Mouse (Mus musculus): Measurements from ENCODE around the gene Patj. TPM values are rescaled to one million over a fixed set of nuclear protein-coding genes. Genes with fewer than 3 reads are reported as not detected.

The Patj gene
- total RNA-seq, 1 experiment: 17.7 TPM

GRCm38 (mm10) chr4:98535446-98535845 lies 139.9 kb downstream of the Patj start:
- Histone ChIP-seq H3K9me3 (ENCODE audit: control insufficient read depth, insufficient read depth, low read depth, low read length) (no peaks in the 10 kb centered on the region), H3K36me3 (ENCODE audit: control insufficient read depth, insufficient read depth, low read length, poor library complexity, severe bottlenecking) (no peaks in the 10 kb centered on the region), H3K27ac (ENCODE audit: insufficient read depth, low read depth, low read length, poor library complexity, severe bottlenecking) (no peak overlapping the region), H3K4me1 (ENCODE audit: control insufficient read depth in 2 of 2, insufficient read depth in 2 of 2, low read length in 2 of 2, poor library complexity in 1 of 2) (no peaks in the 10 kb centered on the region), H3K9ac (ENCODE audit: insufficient read depth, low read depth, low read length, poor library complexity, severe bottlenecking) (no peak overlapping the region), H3K4me3 (ENCODE audit: insufficient read depth in 1 of 2, low read depth in 1 of 2, low read length in 2 of 2, poor library complexity in 1 of 2, severe bottlenecking in 1 of 2) (no peak overlapping the region)
- TF ChIP-seq HCFC1 (IDR thresholded peaks at IDR 0.05; ENCODE audit: borderline replicate concordance, insufficient read depth, low read length): no peak
- TF ChIP-seq MAFK (IDR thresholded peaks at IDR 0.05; ENCODE audit: insufficient read depth, low read depth, low read length): no peak
- TF ChIP-seq ZNF384 (IDR thresholded peaks at IDR 0.05; ENCODE audit: low read depth, low read length): no peak
- in situ Hi-C loops (cut with MboI; ENCODE audit: low sequenced_read_pairs in 2 of 2, unreplicated experiment in 2 of 2): no loop called here
- peak; percentile 25 for DNase-seq (ENCODE audit: low read depth, low spot score)

GRCm38 (mm10) chr4:98541591-98541990 lies 146.0 kb downstream of the Patj start:
- Histone ChIP-seq H3K27ac (ENCODE audit: insufficient read depth, low read depth, low read length, poor library complexity, severe bottlenecking) (no peak overlapping the region), H3K36me3 (ENCODE audit: control insufficient read depth, insufficient read depth, low read length, poor library complexity, severe bottlenecking) (no peaks in the 10 kb centered on the region), H3K4me1 (ENCODE audit: control insufficient read depth in 2 of 2, insufficient read depth in 2 of 2, low read length in 2 of 2, poor library complexity in 1 of 2) (no peaks in the 10 kb centered on the region), H3K9me3 (ENCODE audit: control insufficient read depth, insufficient read depth, low read depth, low read length) (no peaks in the 10 kb centered on the region), H3K4me3 (ENCODE audit: insufficient read depth in 1 of 2, low read depth in 1 of 2, low read length in 2 of 2, poor library complexity in 1 of 2, severe bottlenecking in 1 of 2) (no peak overlapping the region), H3K9ac (ENCODE audit: insufficient read depth, low read depth, low read length, poor library complexity, severe bottlenecking) (no peak overlapping the region)
- in situ Hi-C loops (cut with MboI; ENCODE audit: low sequenced_read_pairs in 2 of 2, unreplicated experiment in 2 of 2): no loop called here
- no peak for DNase-seq (ENCODE audit: low read depth, low spot score)
- no peak for TF ChIP-seq MAFK (IDR thresholded peaks at IDR 0.05; ENCODE audit: insufficient read depth, low read depth, low read length)
- no peak for TF ChIP-seq ZNF384 (IDR thresholded peaks at IDR 0.05; ENCODE audit: low read depth, low read length)
- no peak for TF ChIP-seq ZC3H11A (IDR thresholded peaks at IDR 0.05; ENCODE audit: borderline replicate concordance, low read depth, low read length)
- no peak for TF ChIP-seq HCFC1 (IDR thresholded peaks at IDR 0.05; ENCODE audit: borderline replicate concordance, insufficient read depth, low read length)
- no peak for TF ChIP-seq CHD2 (IDR thresholded peaks at IDR 0.05; ENCODE audit: low read depth, low read length)

GRCm38 (mm10) chr4:98543001-98543400 lies 147.4 kb downstream of the Patj start:
- TF ChIP-seq HCFC1 (IDR thresholded peaks at IDR 0.05; ENCODE audit: borderline replicate concordance, insufficient read depth, low read length) (no peak), ZC3H11A (IDR thresholded peaks at IDR 0.05; ENCODE audit: borderline replicate concordance, low read depth, low read length) (no peak), MAFK (IDR thresholded peaks at IDR 0.05; ENCODE audit: insufficient read depth, low read depth, low read length) (no peak)
- no peak overlapping the region for H3K4me3 ChIP-seq (ENCODE audit: insufficient read depth in 1 of 2, low read depth in 1 of 2, low read length in 2 of 2, poor library complexity in 1 of 2, severe bottlenecking in 1 of 2)
- no peak overlapping the region for H3K27ac ChIP-seq (ENCODE audit: insufficient read depth, low read depth, low read length, poor library complexity, severe bottlenecking)
- H3K36me3 ChIP-seq (ENCODE audit: control insufficient read depth, insufficient read depth, low read length, poor library complexity, severe bottlenecking): no peaks in the 10 kb centered on the region
- no peaks in the 10 kb centered on the region for H3K4me1 ChIP-seq (ENCODE audit: control insufficient read depth in 2 of 2, insufficient read depth in 2 of 2, low read length in 2 of 2, poor library complexity in 1 of 2)
- no peak for DNase-seq (ENCODE audit: low read depth, low spot score)
- no peaks in the 10 kb centered on the region for H3K9me3 ChIP-seq (ENCODE audit: control insufficient read depth, insufficient read depth, low read depth, low read length)
- H3K9ac ChIP-seq (ENCODE audit: insufficient read depth, low read depth, low read length, poor library complexity, severe bottlenecking): no peak overlapping the region
- in situ Hi-C loops (cut with MboI; ENCODE audit: low sequenced_read_pairs in 2 of 2, unreplicated experiment in 2 of 2): no loop called here

DNA sequence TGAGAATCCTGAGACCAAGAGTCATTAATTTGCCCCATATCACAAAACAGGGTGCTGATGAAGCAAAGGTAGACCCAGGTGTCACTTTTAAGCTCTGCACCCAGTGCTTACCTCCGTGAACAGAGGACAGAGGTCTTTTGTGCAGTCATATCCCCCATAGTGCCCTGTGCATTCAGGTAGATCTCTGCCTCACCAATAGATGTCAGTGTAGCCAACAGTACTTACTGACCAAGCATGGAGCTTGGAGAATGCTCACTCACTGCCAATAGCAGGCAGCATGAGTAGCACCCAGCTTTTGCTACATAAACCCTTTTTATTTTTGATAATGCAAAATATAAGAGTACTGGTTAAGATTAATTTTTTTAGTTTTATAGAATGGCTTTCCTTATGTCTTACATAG lies 149.8 kb downstream of the Patj start:
- Histone ChIP-seq H3K4me1 (ENCODE audit: control insufficient read depth in 2 of 2, insufficient read depth in 2 of 2, low read length in 2 of 2, poor library complexity in 1 of 2) (no peaks in the 10 kb centered on the region), H3K27ac (ENCODE audit: insufficient read depth, low read depth, low read length, poor library complexity, severe bottlenecking) (no peak overlapping the region), H3K9me3 (ENCODE audit: control insufficient read depth, insufficient read depth, low read depth, low read length) (no peaks in the 10 kb centered on the region), H3K4me3 (ENCODE audit: insufficient read depth in 1 of 2, low read depth in 1 of 2, low read length in 2 of 2, poor library complexity in 1 of 2, severe bottlenecking in 1 of 2) (no peak overlapping the region), H3K9ac (ENCODE audit: insufficient read depth, low read depth, low read length, poor library complexity, severe bottlenecking) (no peak overlapping the region), H3K36me3 (ENCODE audit: control insufficient read depth, insufficient read depth, low read length, poor library complexity, severe bottlenecking) (no peaks in the 10 kb centered on the region)
- DNase-seq (ENCODE audit: low read depth, low spot score): peak; percentile 12
- in situ Hi-C loops (cut with MboI; ENCODE audit: low sequenced_read_pairs in 2 of 2, unreplicated experiment in 2 of 2): no loop called here
- no peak for TF ChIP-seq ZNF384 (IDR thresholded peaks at IDR 0.05; ENCODE audit: low read depth, low read length)
- TF ChIP-seq CHD2 (IDR thresholded peaks at IDR 0.05; ENCODE audit: low read depth, low read length): no peak
- TF ChIP-seq MAFK (IDR thresholded peaks at IDR 0.05; ENCODE audit: insufficient read depth, low read depth, low read length): no peak
- no peak for TF ChIP-seq HCFC1 (IDR thresholded peaks at IDR 0.05; ENCODE audit: borderline replicate concordance, insufficient read depth, low read length)
- no peak for TF ChIP-seq ZC3H11A (IDR thresholded peaks at IDR 0.05; ENCODE audit: borderline replicate concordance, low read depth, low read length)

DNA sequence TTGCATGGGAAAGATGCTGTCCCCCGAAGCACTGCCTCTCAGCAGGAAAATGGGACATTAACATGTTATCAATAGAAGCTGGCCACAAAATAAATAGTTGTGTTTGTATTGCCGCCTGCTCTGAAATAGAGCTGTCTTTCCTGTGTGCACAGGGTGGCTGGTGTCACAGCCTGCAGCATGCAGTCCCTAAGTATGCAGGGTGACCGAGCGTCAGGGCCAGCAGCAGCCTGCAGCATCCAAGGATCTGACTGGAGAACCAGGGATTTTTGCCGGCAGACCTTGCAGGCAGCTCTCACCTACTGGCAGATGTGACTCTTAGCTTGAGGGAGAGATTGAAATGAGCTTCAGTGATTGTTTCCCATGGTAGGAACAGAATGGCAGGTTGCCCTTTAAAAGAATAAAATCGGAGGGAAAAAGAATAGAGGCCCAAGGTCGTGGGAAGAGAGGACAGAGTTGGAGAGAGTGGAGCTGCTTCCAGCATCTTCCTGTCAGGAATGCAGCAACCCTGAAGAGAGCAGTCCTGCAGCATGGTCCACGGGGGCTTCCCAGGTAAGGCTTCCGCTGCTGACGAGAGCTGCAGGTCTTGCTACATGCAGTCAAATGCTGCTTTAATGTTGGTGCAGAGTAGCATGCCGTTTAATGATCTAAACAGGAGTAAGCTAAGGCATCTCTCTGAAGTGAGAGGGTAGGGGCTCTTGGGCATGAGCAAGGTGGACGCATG lies 151.0 kb downstream of the Patj start:
- DNase-seq (ENCODE audit: low read depth, low spot score): no peak
- in situ Hi-C loops (cut with MboI; ENCODE audit: low sequenced_read_pairs in 2 of 2, unreplicated experiment in 2 of 2): no loop called here
- no peaks in the 10 kb centered on the region for H3K4me1 ChIP-seq (ENCODE audit: control insufficient read depth in 2 of 2, insufficient read depth in 2 of 2, low read length in 2 of 2, poor library complexity in 1 of 2)
- H3K9ac ChIP-seq (ENCODE audit: insufficient read depth, low read depth, low read length, poor library complexity, severe bottlenecking): no peak overlapping the region
- no peak overlapping the region for H3K27ac ChIP-seq (ENCODE audit: insufficient read depth, low read depth, low read length, poor library complexity, severe bottlenecking)
- H3K36me3 ChIP-seq (ENCODE audit: control insufficient read depth, insufficient read depth, low read length, poor library complexity, severe bottlenecking): no peaks in the 10 kb centered on the region
- TF ChIP-seq CHD2 (IDR thresholded peaks at IDR 0.05; ENCODE audit: low read depth, low read length) (no peak), ZC3H11A (IDR thresholded peaks at IDR 0.05; ENCODE audit: borderline replicate concordance, low read depth, low read length) (no peak), ZNF384 (IDR thresholded peaks at IDR 0.05; ENCODE audit: low read depth, low read length) (no peak), MAFK (IDR thresholded peaks at IDR 0.05; ENCODE audit: insufficient read depth, low read depth, low read length) (no peak), HCFC1 (IDR thresholded peaks at IDR 0.05; ENCODE audit: borderline replicate concordance, insufficient read depth, low read length) (no peak)
- no peak overlapping the region for H3K4me3 ChIP-seq (ENCODE audit: insufficient read depth in 1 of 2, low read depth in 1 of 2, low read length in 2 of 2, poor library complexity in 1 of 2, severe bottlenecking in 1 of 2)
- no peaks in the 10 kb centered on the region for H3K9me3 ChIP-seq (ENCODE audit: control insufficient read depth, insufficient read depth, low read depth, low read length)
